Mouse (Mus musculus) lung, embryonic 16.5 days (tissue): ENCODE results near the gene Apopt1. TPM values are rescaled to one million over a fixed set of nuclear protein-coding genes. Genes with fewer than 3 reads are reported as not detected.
A peak's percentile ranks its signal among the peaks of the same experiment; 100 is the strongest.

ENCODE experiments used
- ATAC-seq: fragments of 200-750 bp; cut with Nextera tagmentation; 2 replicates; pipeline ENCODE4 v1.8.0; 2017; ENCODE audit warnings: low read depth, mild to moderate bottlenecking, moderate library complexity
- H3K27ac ChIP-seq: fragments of 300-500 bp; sonication (generic); 2 replicates; pipeline ENCODE4 v1.5.1; 2014; ENCODE audit warnings: mild to moderate bottlenecking, control low read depth, low read length
- H3K27me3 ChIP-seq: fragments of 300-500 bp; sonication (generic); 2 replicates; pipeline ENCODE4 v1.6.1; 2014; ENCODE audit warnings: low read depth, low read length, mixed read lengths; ENCODE audit not compliant: control insufficient read depth, insufficient read depth
- H3K36me3 ChIP-seq: fragments of 300-500 bp; sonication (generic); 2 replicates; pipeline ENCODE4 v1.6.1; 2014; ENCODE audit warnings: low read length; ENCODE audit not compliant: control insufficient read depth, insufficient read depth
- H3K4me1 ChIP-seq: fragments of 300-500 bp; sonication (generic); replicated peaks from 2 replicates; pipeline ENCODE4 v1.6.1; 2014; ENCODE audit warnings: low read length, mixed read lengths; ENCODE audit not compliant: control insufficient read depth, insufficient read depth
- H3K4me2 ChIP-seq: fragments of 300-500 bp; sonication (generic); 2 replicates; pipeline ENCODE4 v1.6.1; 2014; ENCODE audit warnings: low read depth, low read length, control low read depth
- H3K4me3 ChIP-seq: fragments of 300-500 bp; sonication (generic); 2 replicates; pipeline ENCODE4 v1.5.1; 2014; ENCODE audit warnings: mild to moderate bottlenecking, low read length, control low read depth
- H3K9ac ChIP-seq: fragments of 300-500 bp; sonication (generic); 2 replicates; pipeline ENCODE4 v1.6.1; 2014; ENCODE audit warnings: low read length, control low read depth
- H3K9me3 ChIP-seq: fragments of 300-500 bp; sonication (generic); 2 replicates; pipeline ENCODE4 v1.6.1; 2016; ENCODE audit warnings: low read length; ENCODE audit not compliant: control insufficient read depth
- WGBS: fragments of 180-500 bp; shearing (Covaris S2); extraction: QIAGEN DNeasy Blood & Tissue Kit; methylation state at CpG from one replicate; pipeline ENCODE4 v1.1.7; 2014; 5-methylcytosine and 5-hydroxymethylcytosine counted together
- polyA plus RNA-seq: library from polyadenylated mRNA; unstranded; fragments of >200 nt; fragmentation: Nextera tagmentation; extraction: Ambion mirVana; gene quantifications from 2 replicates; pipeline ENCODE4 v1.2.1, GENCODE M21; 2015

Apopt1 gene
- polyA plus RNA-seq, 1 experiment from 2014 or later: 45.7 TPM

GRCm38 (mm10) chr12:111670371-111670971 is 42.6 kb upstream of the Apopt1 start:
- no peak for ATAC-seq
- Histone ChIP-seq H3K9ac (peak overlapping the region; percentile 65), H3K9me3 (no peaks in the 10 kb centered on the region), H3K27me3 (peaks cover 36% of the 10 kb centered on the region), H3K4me2 (peak overlapping the region; percentile 86), H3K4me1 (peaks cover 44% of the 10 kb centered on the region), H3K27ac (no peak overlapping the region), H3K36me3 (no peaks in the 10 kb centered on the region), H3K4me3 (peak overlapping the region; percentile 58)
- WGBS: 16% methylated on average over 28 of the region's 29 CpGs

GRCm38 (mm10) chr12:111670976-111671375 is 42.1 kb upstream of the Apopt1 start:
- no peak; the same call in 1 of the 2 replicates for ATAC-seq
- peaks cover 43% of the 10 kb centered on the region for H3K4me1 ChIP-seq
- 1% methylated on average over 35 of the region's 35 CpGs for WGBS

GRCm38 (mm10) chr12:111671431-111671902 is 41.6 kb upstream of the Apopt1 start:
- Histone ChIP-seq H3K36me3 (no peaks in the 10 kb centered on the region), H3K9ac (peak overlapping the region; percentile 65), H3K9me3 (no peaks in the 10 kb centered on the region), H3K27ac (no peak overlapping the region), H3K4me3 (peak overlapping the region; percentile 58), H3K4me2 (peak overlapping the region; percentile 86), H3K27me3 (peaks cover 36% of the 10 kb centered on the region), H3K4me1 (peaks cover 43% of the 10 kb centered on the region)
- ATAC-seq: peak; percentile 3; the same call in 1 of the 2 replicates
- WGBS: under 1% methylated on average over 34 of the region's 34 CpGs

More at GRCm38 (mm10) chr12:111670976-111671375, 42.1 kb upstream of the Apopt1 start:
- Histone ChIP-seq H3K27me3 (peaks cover 36% of the 10 kb centered on the region), H3K9me3 (no peaks in the 10 kb centered on the region), H3K9ac (peak overlapping the region; percentile 65), H3K27ac (no peak overlapping the region), H3K4me2 (peak overlapping the region; percentile 86), H3K4me3 (peak overlapping the region; percentile 58), H3K36me3 (no peaks in the 10 kb centered on the region)

GRCm38 (mm10) chr12:111672176-111672575 is 40.9 kb upstream of the Apopt1 start, which contains the start of gene Ckb:
Ckb (minus strand) TSS chr12:111672338.
- WGBS: 0% methylated on average over 25 of the region's 31 CpGs
- Histone ChIP-seq H3K9me3 (no peaks in the 10 kb centered on the region), H3K4me2 (peak within 1 kb of the TSS; percentile 86), H3K36me3 (no peaks in the 10 kb centered on the region), H3K4me3 (peak within 1 kb of the TSS; percentile 58), H3K27ac (no peak within 1 kb of the TSS), H3K4me1 (peaks cover 45% of the 10 kb centered on the region), H3K27me3 (peaks cover 36% of the 10 kb centered on the region), H3K9ac (peak within 1 kb of the TSS; percentile 65)
- peak; percentile 63 for ATAC-seq

DNA sequence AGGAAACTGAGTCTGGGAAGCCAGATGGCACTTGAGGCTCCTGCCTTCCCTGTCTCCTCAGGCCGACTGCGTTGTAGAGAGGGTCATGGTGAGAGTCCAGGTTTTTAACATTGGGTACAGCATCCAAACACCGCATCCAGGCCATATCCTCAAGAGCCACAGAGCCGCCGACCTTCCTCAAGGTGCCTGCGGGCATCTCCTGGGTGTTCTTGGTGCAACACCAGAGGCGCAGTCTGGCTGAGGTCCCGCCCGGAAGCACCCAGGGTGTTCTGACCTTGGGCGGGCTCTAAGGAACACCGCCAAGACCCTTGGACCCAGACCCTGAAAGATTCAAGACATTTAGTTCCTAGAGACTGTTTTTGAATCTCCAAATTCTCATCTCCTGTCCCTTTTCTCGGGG is 40.5 kb upstream of the Apopt1 start:
- Histone ChIP-seq H3K9ac (peak overlapping the region; percentile 65), H3K27ac (no peak overlapping the region), H3K4me3 (peak overlapping the region; percentile 58), H3K36me3 (no peaks in the 10 kb centered on the region), H3K27me3 (peaks cover 36% of the 10 kb centered on the region), H3K4me1 (peaks cover 49% of the 10 kb centered on the region), H3K9me3 (no peaks in the 10 kb centered on the region), H3K4me2 (peak overlapping the region; percentile 86)
- ATAC-seq: no peak
- WGBS: 9% methylated on average over 12 of the region's 12 CpGs

GRCm38 (mm10) chr12:111674850-111675486 is 38.1 kb upstream of the Apopt1 start:
- Histone ChIP-seq H3K27ac (no peak overlapping the region), H3K27me3 (peaks cover 35% of the 10 kb centered on the region), H3K9me3 (no peaks in the 10 kb centered on the region), H3K4me2 (no peak overlapping the region), H3K9ac (no peak overlapping the region), H3K4me1 (peaks cover 46% of the 10 kb centered on the region), H3K36me3 (no peaks in the 10 kb centered on the region), H3K4me3 (no peak overlapping the region)
- no peak for ATAC-seq
- whole genome bisulfite sequencing: 59% methylated on average over 2 of the region's 2 CpGs

- Histone ChIP-seq H3K4me1 (peaks cover 37% of the 10 kb centered on the region), H3K4me2 (no peak overlapping the region), H3K4me3 (no peak overlapping the region), H3K27me3 (peaks cover 26% of the 10 kb centered on the region), H3K9me3 (no peaks in the 10 kb centered on the region), H3K27ac (no peak overlapping the region), H3K9ac (no peak overlapping the region), H3K36me3 (0 out of 2 replicates have a peak, but pooled peaks cover 1% of the 10 kb centered on the region)
- 67% methylated on average over 6 of the region's 6 CpGs for WGBS
- ATAC-seq: no peak
Observed at GRCm38 (mm10) chr12:111675797-111676580, 37.1 kb upstream of the Apopt1 start.

GRCm38 (mm10) chr12:111677421-111677820 is 35.6 kb upstream of the Apopt1 start:
- peak overlapping the region; percentile 96 for H3K4me2 ChIP-seq
- peak overlapping the region; percentile 88 for H3K9ac ChIP-seq
- no peaks in the 10 kb centered on the region for H3K9me3 ChIP-seq
- peak overlapping the region; percentile 99 for H3K27ac ChIP-seq
- H3K4me1 ChIP-seq: peaks cover 27% of the 10 kb centered on the region
- peak overlapping the region; percentile 92 for H3K4me3 ChIP-seq
- H3K27me3 ChIP-seq: peaks cover 18% of the 10 kb centered on the region
- peak; percentile 12; the same call in 1 of the 2 replicates for ATAC-seq
- H3K36me3 ChIP-seq: 0 out of 2 replicates have a peak, but pooled peaks cover 3% of the 10 kb centered on the region
- 12% methylated on average over 5 of the region's 5 CpGs for WGBS
